Mouse (Mus musculus): ENCODE results near the gene Ifnl2. TPM values are rescaled to one million over a fixed set of nuclear protein-coding genes. Genes with fewer than 3 reads are reported as not detected.

Ifnl2 gene
- total RNA-seq, 2 experiments from 2014 or later: not detected

Other genes with a start within 250 kb of the Ifnl2 start
- gene Eid2, start 242.6 kb downstream of the Ifnl2 start, total RNA-seq (2021): 10 to 100 TPM; 73.5 to 79.5 TPM
- 10 to 100 TPM; 41.8 to 44.2 TPM for gene Eid2b, start 232.7 kb downstream of the Ifnl2 start, total RNA-seq (2021)
- gene Selenov, start 219.3 kb downstream of the Ifnl2 start, total RNA-seq (2021): 1 to 10 TPM; 2.9 to 4.5 TPM
- 1 to 10 TPM; 1.8 to 3.1 TPM for gene Dll3, start 208.2 kb downstream of the Ifnl2 start, total RNA-seq (2021)
- gene Timm50, start 198.4 kb downstream of the Ifnl2 start, total RNA-seq (2021): 10 to 100 TPM; 44.7 to 49.0 TPM
- gene Supt5, start 171.7 kb downstream of the Ifnl2 start, total RNA-seq (2021): 100 to 1,000 TPM; 113 to 114 TPM
- gene Rps16, start 159.8 kb downstream of the Ifnl2 start, total RNA-seq (2021): 100 to 1,000 TPM; 642 to 668 TPM
- 10 to 100 TPM; 10.0 to 12.3 TPM for gene Plekhg2, start 137.9 kb downstream of the Ifnl2 start, total RNA-seq (2021)
- 1 to 10 TPM; 1.8 to 2.4 TPM for gene Zfp36, start 130.2 kb downstream of the Ifnl2 start, total RNA-seq (2021)
- 10 to 100 TPM; 18.5 to 19.3 TPM for gene Med29, start 117.7 kb downstream of the Ifnl2 start, total RNA-seq (2021)
- 10 to 100 TPM; 65.3 to 66.1 TPM for gene Paf1, start 117.5 kb downstream of the Ifnl2 start, total RNA-seq (2021)
- 1 to 10 TPM; 3.3 to 5.0 TPM for gene Gmfg, start 73.0 kb downstream of the Ifnl2 start, total RNA-seq (2021)
- 100 to 1,000 TPM; 106 to 112 TPM for gene Lrfn1, start 58.5 kb downstream of the Ifnl2 start, total RNA-seq (2021)
- gene Ifnl3, start 12.4 kb upstream of the Ifnl2 start, total RNA-seq (2021): not detected
- gene Sycn, start 30.4 kb upstream of the Ifnl2 start, total RNA-seq (2021): not detected
- under 1 TPM in 1 of 2 experiments, not detected in 1; 0.21 TPM for gene Nccrp1, start 36.8 kb upstream of the Ifnl2 start, total RNA-seq (2021)
- gene Samd4b, start 87.7 kb upstream of the Ifnl2 start, total RNA-seq (2021): 10 to 100 TPM; 55.9 to 58.4 TPM
- 1 to 10 TPM; 7.7 to 8.2 TPM for gene Pak4, start 87.7 kb upstream of the Ifnl2 start, total RNA-seq (2021)
- gene Acp7, start 120.9 kb upstream of the Ifnl2 start, total RNA-seq (2021): 1 to 10 TPM in 1 of 2 experiments, under 1 TPM in 1; 0.55 to 1.8 TPM
- 10 to 100 TPM; 16.0 to 19.8 TPM for gene Fbxo27, start 182.4 kb upstream of the Ifnl2 start, total RNA-seq (2021)
- gene Fbxo17, start 206.3 kb upstream of the Ifnl2 start, total RNA-seq (2021): 1 to 10 TPM; 1.5 to 2.5 TPM
- 10 to 100 TPM; 53.9 to 54.7 TPM for gene Mrps12, start 231.4 kb upstream of the Ifnl2 start, total RNA-seq (2021)
- gene Sars2, start 231.5 kb upstream of the Ifnl2 start, total RNA-seq (2021): 10 to 100 TPM; 15.6 to 16.0 TPM
- gene Ccer2, start 245.7 kb upstream of the Ifnl2 start, total RNA-seq (2021): 1 to 10 TPM in 1 of 2 experiments, under 1 TPM in 1; 0.45 to 1.4 TPM

Measured in left cerebral cortex, postnatal 10 days (tissue).